Mouse (Mus musculus): ENCODE data around the gene Cobl.

DNA sequence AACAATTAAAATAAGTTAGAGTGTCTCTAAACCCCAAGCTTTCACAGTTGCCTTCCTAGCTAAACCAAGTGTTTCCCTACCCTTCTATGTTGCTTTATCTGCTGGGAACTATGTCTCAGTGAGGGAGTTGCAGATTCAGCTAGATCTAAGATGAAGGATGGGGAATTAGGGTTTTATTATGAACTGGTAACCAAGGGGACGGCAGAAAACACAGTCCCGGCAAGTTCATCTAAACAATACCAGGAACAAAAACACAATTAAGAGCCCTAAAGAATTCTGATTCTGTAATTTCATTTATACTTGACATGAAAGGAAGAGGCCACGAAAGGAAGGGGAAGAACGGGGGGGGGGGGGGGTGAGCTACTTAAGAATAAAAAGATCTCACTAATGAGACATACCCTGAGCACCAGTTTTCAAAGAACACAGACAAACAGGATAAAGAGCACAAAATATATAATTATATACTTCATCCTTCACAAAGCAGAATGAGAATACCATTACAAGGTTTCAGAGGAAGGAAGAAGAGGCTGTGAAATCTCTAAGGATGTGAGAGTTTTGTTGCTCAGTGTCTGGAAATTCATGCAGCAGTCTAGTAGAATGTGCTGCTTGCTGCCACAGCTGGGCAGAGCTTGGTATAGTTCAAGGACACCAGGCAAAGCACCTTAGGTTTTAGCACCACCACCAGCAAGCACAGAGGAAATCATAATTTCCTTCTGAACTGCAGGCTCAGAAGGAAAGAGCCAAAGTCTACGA is 97.2 kb downstream of the Cobl start:
- TF ChIP-seq CTCF (IDR thresholded peaks at IDR 0.05; ENCODE audit: insufficient read depth, low read length) = no peak
- TF ChIP-seq POLR2A (IDR thresholded peaks at IDR 0.05; ENCODE audit: borderline replicate concordance, extremely low read depth, low read depth, low read length) = no peak
